Mouse (Mus musculus) embryonic fibroblast, embryonic 13.5 days (primary cell): ENCODE results near the gene Ripk1.

Experiments
- CTCF ChIP-seq: IDR thresholded peaks from 2 replicates; pipeline ENCODE4 v1.5.1; 2011; ENCODE audit warnings: mild to moderate bottlenecking, control low read depth, low read length, moderate library complexity, borderline replicate concordance; ENCODE audit not compliant: insufficient read depth
- POLR2A ChIP-seq: IDR thresholded peaks from 2 replicates; pipeline ENCODE4 v1.6.1; 2011; ENCODE audit warnings: low read depth, mild to moderate bottlenecking, control low read depth, low read length, moderate library complexity

GRCm38 (mm10) chr13:34046421-34047012 lies 44.4 kb downstream of the Ripk1 start:
- TF ChIP-seq CTCF (peak; percentile 72), POLR2A (no peak)
